Mouse (Mus musculus) heart, embryonic 14.5 days (tissue): ENCODE data around the gene Acad11. TPM values are rescaled to one million over a fixed set of nuclear protein-coding genes. Genes with fewer than 3 reads are reported as not detected.
A peak's percentile ranks its signal among the peaks of the same experiment; 100 is the strongest.

ENCODE experiments used
- ATAC-seq: fragments of 200-750 bp; cut with Nextera tagmentation; 2 replicates; pipeline ENCODE4 v1.8.0; 2017; ENCODE audit warnings: low read depth, moderate TSS enrichment; ENCODE audit not compliant: insufficient number of reproducible peaks, insufficient read depth, low FRiP score
- H3K27ac ChIP-seq, 2 experiments: fragments of 200-500 bp in 1 of 2; fragments of 300-500 bp in 1 of 2; sonication (generic) in 1 of 2; replicated peaks in 1 of 2; 2 replicates each; pipeline ENCODE4 v1.5.1; 2012 to 2014; ENCODE audit warnings: low read depth in 2 of 2, low read length in 2 of 2, control low read depth in 1 of 2, mild to moderate bottlenecking in 1 of 2, mixed read lengths in 1 of 2; ENCODE audit not compliant: control insufficient read depth in 1 of 2, insufficient read depth in 1 of 2
- H3K27me3 ChIP-seq: fragments of 300-500 bp; sonication (generic); 2 replicates; pipeline ENCODE4 v1.6.1; 2014; ENCODE audit warnings: mild to moderate bottlenecking, low read length, control low read depth; ENCODE audit not compliant: control insufficient read depth, insufficient read depth
- H3K36me3 ChIP-seq: fragments of 300-500 bp; sonication (generic); 2 replicates; pipeline ENCODE4 v1.6.1; 2014; ENCODE audit warnings: mild to moderate bottlenecking, control low read depth, low read length, mixed read lengths; ENCODE audit not compliant: control insufficient read depth, insufficient read depth
- H3K4me1 ChIP-seq, 2 experiments: fragments of 200-500 bp in 1 of 2; fragments of 300-500 bp in 1 of 2; sonication (generic) in 1 of 2; 2 replicates each; pipeline ENCODE4 v1.6.1; 2012 to 2014; ENCODE audit warnings: low read length in 2 of 2, control low read depth in 1 of 2, mixed read lengths in 1 of 2; ENCODE audit not compliant: control insufficient read depth in 2 of 2, insufficient read depth in 2 of 2
- H3K4me2 ChIP-seq: fragments of 300-500 bp; sonication (generic); 2 replicates; pipeline ENCODE4 v1.6.1; 2014; ENCODE audit warnings: mild to moderate bottlenecking, low read length
- H3K4me3 ChIP-seq, 2 experiments: fragments of 200-500 bp in 1 of 2; fragments of 300-500 bp in 1 of 2; sonication (generic) in 1 of 2; 2 replicates each; pipeline ENCODE4 v1.5.1; 2012 to 2014; ENCODE audit warnings: low read length in 2 of 2, mild to moderate bottlenecking in 2 of 2, control low read depth in 1 of 2, low read depth in 1 of 2, moderate library complexity in 1 of 2; ENCODE audit not compliant: control insufficient read depth in 1 of 2, insufficient read depth in 1 of 2
- H3K9ac ChIP-seq: fragments of 300-500 bp; sonication (generic); 2 replicates; pipeline ENCODE4 v1.6.1; 2014; ENCODE audit warnings: mild to moderate bottlenecking, low read length
- H3K9me3 ChIP-seq: fragments of 300-500 bp; sonication (generic); 2 replicates; pipeline ENCODE4 v1.6.1; 2016; ENCODE audit warnings: low read length, control low read depth; ENCODE audit not compliant: control insufficient read depth
- WGBS: fragments of 180-500 bp; shearing (Covaris S2); extraction: QIAGEN DNeasy Blood & Tissue Kit; methylation state at CpG from one replicate; pipeline ENCODE4 v1.1.7; 2014; 5-methylcytosine and 5-hydroxymethylcytosine counted together
- polyA plus RNA-seq: library from polyadenylated mRNA; unstranded; fragments of >200 nt; fragmentation: Nextera tagmentation; extraction: Ambion mirVana; gene quantifications from 2 replicates; pipeline ENCODE4 v1.2.1, GENCODE M21; 2014

Acad11 gene
- polyA plus RNA-seq, 1 experiment from 2014 or later: 11.4 TPM

DNA sequence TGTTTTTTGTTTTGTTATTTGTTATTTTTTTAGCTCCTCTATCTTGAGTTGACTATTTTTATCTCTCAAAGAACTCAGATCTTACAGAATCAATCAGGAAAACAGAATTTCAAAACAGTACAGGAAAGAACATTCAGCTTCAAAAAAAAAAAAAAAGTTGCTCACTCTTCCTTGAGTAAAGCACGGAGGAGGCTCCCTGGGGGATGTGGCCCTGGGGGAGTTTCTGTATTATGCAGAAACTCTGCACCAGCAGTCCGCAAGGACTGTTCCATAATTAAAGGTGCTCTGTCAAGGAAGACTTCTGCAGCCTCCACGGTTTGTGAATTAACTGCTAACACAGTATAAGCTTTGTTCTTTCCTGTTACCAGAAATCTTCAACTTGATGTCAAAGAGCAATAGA lies 38.3 kb downstream of the Acad11 start:
- H3K27me3 ChIP-seq: no peaks in the 10 kb centered on the region
- H3K27ac ChIP-seq: no peak overlapping the region
- H3K4me2 ChIP-seq: 0 out of 2 replicates have a peak overlapping the region, but pooled peaks have one; percentile 3
- H3K9me3 ChIP-seq: no peaks in the 10 kb centered on the region
- no peak overlapping the region for H3K4me3 ChIP-seq
- peaks cover under 1% of the 10 kb centered on the region; the same call in 1 of the 2 replicates for H3K36me3 ChIP-seq
- 51% methylated on average over 3 of the region's 3 CpGs for WGBS
- peaks cover 5 to 6% of the 10 kb centered on the region in 2 experiments; a peak in 3 of 4 replicates for H3K4me1 ChIP-seq
- ATAC-seq: no peak
- H3K9ac ChIP-seq: no peak overlapping the region

- H3K9me3 ChIP-seq: no peaks in the 10 kb centered on the region
- ATAC-seq: no peak
- no peaks in the 10 kb centered on the region for H3K36me3 ChIP-seq
- H3K27me3 ChIP-seq: no peaks in the 10 kb centered on the region
- no peak overlapping the region for H3K4me3 ChIP-seq
- H3K9ac ChIP-seq: no peak overlapping the region
- peaks cover 5 to 8% of the 10 kb centered on the region in 2 experiments; a peak in 3 of 4 replicates for H3K4me1 ChIP-seq
- 21% methylated on average over 6 of the region's 6 CpGs for WGBS
- H3K4me2 ChIP-seq: peak overlapping the region; percentile 3
- H3K27ac ChIP-seq: no peak overlapping the region
Observed at GRCm38 (mm10) chr9:104102301-104102700, 39.1 kb downstream of the Acad11 start.

DNA sequence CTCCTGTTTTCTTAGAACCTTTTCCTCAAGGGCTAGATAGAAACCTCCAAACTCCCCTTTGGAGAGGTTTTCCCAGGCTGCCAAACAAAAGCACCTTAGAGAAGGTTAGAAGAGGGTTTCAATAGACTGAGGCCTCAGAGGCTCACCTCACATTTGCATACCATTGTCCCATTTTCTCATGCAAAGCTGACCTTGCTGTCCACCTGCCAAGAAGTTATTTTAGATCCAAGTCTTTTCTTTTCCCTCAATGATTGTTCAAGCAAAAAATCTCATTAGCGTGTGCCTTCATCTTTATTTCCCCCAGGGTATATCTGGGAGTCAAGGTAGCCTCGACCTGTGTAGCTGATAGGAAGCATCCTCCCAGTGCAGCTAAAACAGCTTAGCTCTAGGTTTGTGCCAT lies 39.7 kb downstream of the Acad11 start:
- no peaks in the 10 kb centered on the region for H3K9me3 ChIP-seq
- H3K36me3 ChIP-seq: no peaks in the 10 kb centered on the region
- no peak overlapping the region for H3K9ac ChIP-seq
- H3K4me1 ChIP-seq: peaks cover 5 to 12% of the 10 kb centered on the region in 2 experiments; a peak in 3 of 4 replicates
- ATAC-seq: no peak
- 70% methylated on average over 2 of the region's 2 CpGs for WGBS
- H3K27me3 ChIP-seq: no peaks in the 10 kb centered on the region
- H3K27ac ChIP-seq: no peak overlapping the region
- H3K4me3 ChIP-seq: no peak overlapping the region
- H3K4me2 ChIP-seq: no peak overlapping the region

DNA sequence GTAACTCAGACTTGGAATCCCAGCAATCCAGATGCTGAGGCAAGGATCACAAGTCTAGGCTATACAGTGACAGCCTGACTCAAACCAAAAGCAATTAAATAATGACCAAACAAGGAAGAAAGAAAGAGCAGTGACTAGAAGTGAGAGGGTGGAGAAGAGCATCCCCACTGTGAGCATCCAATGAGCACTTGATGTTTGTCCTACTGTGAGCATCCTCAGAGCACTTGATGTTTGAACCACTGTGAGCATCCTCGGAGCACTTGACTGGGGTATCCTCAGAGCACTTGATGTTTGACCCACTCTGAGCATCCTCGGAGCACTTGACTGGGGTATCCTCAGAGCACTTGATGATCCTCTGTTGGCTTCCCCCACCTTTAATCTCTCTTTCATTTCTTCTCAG lies 41.8 kb downstream of the Acad11 start:
- no peak overlapping the region for H3K27ac ChIP-seq
- ATAC-seq: no peak
- H3K9me3 ChIP-seq: no peaks in the 10 kb centered on the region
- peaks cover 5 to 12% of the 10 kb centered on the region in 2 experiments; a peak in 3 of 4 replicates for H3K4me1 ChIP-seq
- no peaks in the 10 kb centered on the region for H3K36me3 ChIP-seq
- H3K9ac ChIP-seq: no peak overlapping the region
- no peak overlapping the region for H3K4me3 ChIP-seq
- no peaks in the 10 kb centered on the region for H3K27me3 ChIP-seq
- H3K4me2 ChIP-seq: no peak overlapping the region
- 77% methylated on average over 2 of the region's 2 CpGs for WGBS

- Histone ChIP-seq H3K27ac (0 out of 4 replicates have a peak overlapping the region, but pooled peaks of 1 of the 2 experiments have one; percentile 11), H3K9ac (no peak overlapping the region)
Observed at GRCm38 (mm10) chr9:104106930-104107329, 43.8 kb downstream of the Acad11 start.

GRCm38 (mm10) chr9:104107482-104107881 lies 44.3 kb downstream of the Acad11 start:
- Histone ChIP-seq H3K9ac (no peak overlapping the region), H3K4me1 (peaks cover 0 to 6% of the 10 kb centered on the region in 2 experiments; a peak in 1 of 4 replicates), H3K36me3 (no peaks in the 10 kb centered on the region), H3K27me3 (no peaks in the 10 kb centered on the region), H3K4me3 (no peak overlapping the region), H3K4me2 (no peak overlapping the region), H3K27ac (peak overlapping the region in 1 of 2 experiments; percentile 51; a peak in 1 of 4 replicates), H3K9me3 (peaks cover 8% of the 10 kb centered on the region; the same call in 1 of the 2 replicates)
- WGBS: 23% methylated on average over 6 of the region's 6 CpGs
- ATAC-seq: no peak

More at GRCm38 (mm10) chr9:104106930-104107329, 43.8 kb downstream of the Acad11 start:
- Histone ChIP-seq H3K9me3 (peaks cover 7% of the 10 kb centered on the region; the same call in 1 of the 2 replicates), H3K4me1 (peaks cover 2 to 7% of the 10 kb centered on the region in 2 experiments; a peak in 2 of 4 replicates), H3K27me3 (no peaks in the 10 kb centered on the region), H3K36me3 (no peaks in the 10 kb centered on the region), H3K4me2 (no peak overlapping the region), H3K4me3 (no peak overlapping the region)
- ATAC-seq: no peak
- 64% methylated on average over 9 of the region's 9 CpGs for WGBS

- ATAC-seq: peak; percentile 26; the same call in 1 of the 2 replicates
- WGBS: 58% methylated on average over 2 of the region's 2 CpGs
- peak overlapping the region; percentile 30 to 69; a peak in 2 of 4 replicates for H3K27ac ChIP-seq
Observed at GRCm38 (mm10) chr9:104108571-104109143, 45.5 kb downstream of the Acad11 start.

More at GRCm38 (mm10) chr9:104108571-104109143, 45.5 kb downstream of the Acad11 start:
- H3K27me3 ChIP-seq: no peaks in the 10 kb centered on the region
- H3K4me3 ChIP-seq: no peak overlapping the region
- no peaks in the 10 kb centered on the region for H3K36me3 ChIP-seq
- H3K4me2 ChIP-seq: no peak overlapping the region
- peaks cover 8% of the 10 kb centered on the region; the same call in 1 of the 2 replicates for H3K9me3 ChIP-seq
- peaks cover 0 to 6% of the 10 kb centered on the region in 2 experiments; a peak in 1 of 4 replicates for H3K4me1 ChIP-seq
- no peak overlapping the region for H3K9ac ChIP-seq
